Mouse (Mus musculus): ENCODE data around the gene Csrp2. TPM values are rescaled to one million over a fixed set of nuclear protein-coding genes. Genes with fewer than 3 reads are reported as not detected.

The Csrp2 gene
- total RNA-seq, 2 experiments from 2014 or later: 11.3 to 12.5 TPM

- intact Hi-C loops (cut with DNase I): no loop called here
- DNase-seq (ENCODE audit: low spot score in 2 of 2): no peak
Measured at GRCm38 (mm10) chr10:110958879-110959278, 39.3 kb downstream of the Csrp2 start.

GRCm38 (mm10) chr10:110959781-110960180 lies 40.2 kb downstream of the Csrp2 start:
- intact Hi-C loops (cut with DNase I): no loop called here

GRCm38 (mm10) chr10:110960841-110961240 lies 41.3 kb downstream of the Csrp2 start:
- intact Hi-C loops (cut with DNase I): no loop called here
- no peak for DNase-seq (ENCODE audit: low spot score in 2 of 2)

More at GRCm38 (mm10) chr10:110959781-110960180, 40.2 kb downstream of the Csrp2 start:
- DNase-seq (ENCODE audit: low spot score in 2 of 2): no peak

GRCm38 (mm10) chr10:110962172-110962571 lies 42.6 kb downstream of the Csrp2 start:
- intact Hi-C loops (cut with DNase I): no loop called here
- DNase-seq (ENCODE audit: low spot score in 2 of 2): no peak

- no peak for DNase-seq (ENCODE audit: low spot score in 2 of 2)
- intact Hi-C loops (cut with DNase I): no loop called here
Measured at GRCm38 (mm10) chr10:110971044-110971443, 51.5 kb downstream of the Csrp2 start.

GRCm38 (mm10) chr10:110971483-110971882 lies 51.9 kb downstream of the Csrp2 start:
- no peak for DNase-seq (ENCODE audit: low spot score in 2 of 2)

GRCm38 (mm10) chr10:110971998-110972397 lies 52.4 kb downstream of the Csrp2 start:
- no peak for DNase-seq (ENCODE audit: low spot score in 2 of 2)
- intact Hi-C loops (cut with DNase I): no loop called here

More at GRCm38 (mm10) chr10:110971483-110971882, 51.9 kb downstream of the Csrp2 start:
- intact Hi-C loops (cut with DNase I): no loop called here

GRCm38 (mm10) chr10:110974463-110974862 lies 54.9 kb downstream of the Csrp2 start:
- peak; percentile 25 to 54 for DNase-seq (ENCODE audit: low spot score in 2 of 2)
- intact Hi-C loops (cut with DNase I): no loop called here

GRCm38 (mm10) chr10:110974885-110975284 lies 55.3 kb downstream of the Csrp2 start:
- no peak for DNase-seq (ENCODE audit: low spot score in 2 of 2)

GRCm38 (mm10) chr10:110976046-110976445 lies 56.5 kb downstream of the Csrp2 start:
- intact Hi-C loops (cut with DNase I): loop anchor here (2.0 to 5.0 kb wide), 2 partner anchors 126 to 181 kb away; no protein-coding TSS in a partner anchor
- no peak for DNase-seq (ENCODE audit: low spot score in 2 of 2)

More at GRCm38 (mm10) chr10:110974885-110975284, 55.3 kb downstream of the Csrp2 start:
- intact Hi-C loops (cut with DNase I): loop anchor here (5.0 kb wide), 1 partner anchor 127 kb away; no protein-coding TSS in a partner anchor

GRCm38 (mm10) chr10:110977379-110977778 lies 57.8 kb downstream of the Csrp2 start:
- no peak for DNase-seq (ENCODE audit: low spot score in 2 of 2)
- intact Hi-C loops (cut with DNase I): loop anchor here (2.0 to 5.0 kb wide), 2 partner anchors 125 to 183 kb away; no protein-coding TSS in a partner anchor

GRCm38 (mm10) chr10:110979431-110979830 lies 59.8 kb downstream of the Csrp2 start:
- intact Hi-C loops (cut with DNase I): loop anchor here (5.0 kb wide), 1 partner anchor 123 kb away; no protein-coding TSS in a partner anchor
- no peak for DNase-seq (ENCODE audit: low spot score in 2 of 2)

- DNase-seq (ENCODE audit: low spot score in 2 of 2): no peak
- intact Hi-C loops (cut with DNase I): no loop called here
Measured at GRCm38 (mm10) chr10:110980441-110980840, 60.9 kb downstream of the Csrp2 start.

GRCm38 (mm10) chr10:110982771-110983170 lies 63.2 kb downstream of the Csrp2 start:
- DNase-seq (ENCODE audit: low spot score in 2 of 2): no peak
- intact Hi-C loops (cut with DNase I): no loop called here

GRCm38 (mm10) chr10:110986682-110987081 lies 67.1 kb downstream of the Csrp2 start:
- intact Hi-C loops (cut with DNase I): no loop called here

More at GRCm38 (mm10) chr10:110986682-110987081, 67.1 kb downstream of the Csrp2 start:
- DNase-seq (ENCODE audit: low spot score in 2 of 2): no peak

Other genes with a start within 250 kb of the Csrp2 start
- gene E2f7, start 174.3 kb upstream of the Csrp2 start, total RNA-seq (2021): 1 to 10 TPM in 1 of 2 experiments, under 1 TPM in 1; 0.99 to 1.5 TPM
- gene Zdhhc17, start 90.4 kb downstream of the Csrp2 start, total RNA-seq (2021): 100 to 1,000 TPM; 102 to 122 TPM
- 10 to 100 TPM; 83.9 to 99.7 TPM for gene Osbpl8, start 245.0 kb downstream of the Csrp2 start, total RNA-seq (2021)

Data from left cerebral cortex, postnatal 36 days (tissue).